Mouse (Mus musculus) testis, postnatal 10 days (tissue): ENCODE results near the gene Hs6st2.

Source experiments
- DNase-seq: peaks from one replicate; pipeline ENCODE4 v3.0.0; 2021; ENCODE audit warnings: low spot score

Hs6st2 gene

GRCm38 (mm10) chrX:51585444-51585843 lies 96.2 kb downstream of the Hs6st2 start:
- no peak for DNase-seq

- no peak for DNase-seq
These were observed 100.0 kb downstream of the Hs6st2 start for GRCm38 (mm10) chrX:51581704-51582103.

GRCm38 (mm10) chrX:51561880-51562279 lies 119.8 kb downstream of the Hs6st2 start:
- DNase-seq: no peak

- DNase-seq: no peak
These were observed 142.0 kb downstream of the Hs6st2 start for GRCm38 (mm10) chrX:51539626-51540025.

- no peak for DNase-seq
These were observed 144.6 kb downstream of the Hs6st2 start for GRCm38 (mm10) chrX:51537082-51537481.

- no peak for DNase-seq
These were observed 146.4 kb downstream of the Hs6st2 start for GRCm38 (mm10) chrX:51535226-51535625.

GRCm38 (mm10) chrX:51531136-51531535 lies 150.5 kb downstream of the Hs6st2 start:
- no peak for DNase-seq

GRCm38 (mm10) chrX:51528601-51529000 lies 153.1 kb downstream of the Hs6st2 start:
- DNase-seq: no peak

- no peak for DNase-seq
These were observed 166.8 kb downstream of the Hs6st2 start for GRCm38 (mm10) chrX:51514831-51515230.

- no peak for DNase-seq
These were observed 175.1 kb downstream of the Hs6st2 start for GRCm38 (mm10) chrX:51506526-51506925.

- no peak for DNase-seq
These were observed 176.0 kb downstream of the Hs6st2 start for GRCm38 (mm10) chrX:51505691-51506090.

- no peak for DNase-seq
These were observed 177.7 kb downstream of the Hs6st2 start for GRCm38 (mm10) chrX:51503781-51504471.

GRCm38 (mm10) chrX:51497831-51498230 lies 183.8 kb downstream of the Hs6st2 start:
- no peak for DNase-seq

GRCm38 (mm10) chrX:51488374-51488773 lies 193.3 kb downstream of the Hs6st2 start:
- no peak for DNase-seq

GRCm38 (mm10) chrX:51469411-51469810 lies 212.2 kb downstream of the Hs6st2 start:
- DNase-seq: no peak

GRCm38 (mm10) chrX:51461413-51461812 lies 220.2 kb downstream of the Hs6st2 start:
- DNase-seq: no peak

- DNase-seq: no peak
These were observed 238.3 kb downstream of the Hs6st2 start for GRCm38 (mm10) chrX:51443366-51443765.

- DNase-seq: no peak
These were observed 249.9 kb downstream of the Hs6st2 start for GRCm38 (mm10) chrX:51431706-51432105.

- DNase-seq: no peak
These were observed 256.6 kb downstream of the Hs6st2 start for GRCm38 (mm10) chrX:51425031-51425430.

- DNase-seq: no peak
These were observed 271.4 kb downstream of the Hs6st2 start for GRCm38 (mm10) chrX:51410289-51410688.

- DNase-seq: no peak
These were observed 284.2 kb downstream of the Hs6st2 start for GRCm38 (mm10) chrX:51397457-51397856.

- DNase-seq: peak; percentile 80
These were observed 307.0 kb downstream of the Hs6st2 start for GRCm38 (mm10) chrX:51374670-51375069.

GRCm38 (mm10) chrX:51372477-51373239 lies 309.0 kb downstream of the Hs6st2 start:
- peak; percentile 51 for DNase-seq
